Mouse (Mus musculus) embryo, embryonic 11.5 days (tissue): ENCODE measurements around the gene Olfr550.
"Not testable (repeated sequence)": the region's sequence is repeated elsewhere in the genome, so short reads cannot be mapped to it uniquely, and the experiment has no call there.

Source experiments
- DNase-seq: peaks from one replicate; pipeline ENCODE4 v3.0.0-alpha.2; 2012; ENCODE audit warnings: low read depth, low spot score

Gene Olfr550

GRCm38 (mm10) chr7:102571142-102571541 lies at the start of gene Olfr550:
Olfr550 (plus strand) TSS chr7:102571442.
- DNase-seq = no peak

GRCm38 (mm10) chr7:102529052-102529451 lies 42.2 kb upstream of the Olfr550 start:
- DNase-seq = no peak

DNA sequence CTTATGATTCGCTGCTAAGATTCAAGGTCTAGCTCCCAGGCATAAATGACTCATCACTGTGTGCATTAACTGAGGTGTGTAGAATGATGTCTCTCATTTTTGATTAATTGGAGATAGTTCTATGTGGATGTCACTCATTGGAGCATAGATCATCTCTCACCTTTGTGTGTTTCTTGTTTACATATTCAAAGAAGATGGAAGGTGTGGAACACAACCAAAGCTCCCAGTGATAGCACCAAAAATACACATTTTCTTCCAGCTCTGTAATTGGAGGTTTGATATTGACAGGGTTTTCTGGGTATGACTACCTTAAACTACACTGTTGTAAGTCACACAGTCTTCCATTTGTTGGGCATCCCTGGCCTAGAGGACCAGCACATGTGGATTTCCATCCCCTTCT lies 36.8 kb upstream of the Olfr550 start, which contains the start of gene Olfr547:
Gene Olfr547 (plus strand): TSS at position 301 of the 400 bp plus-strand sequence.
- no peak for DNase-seq

- no peak for DNase-seq
Measured at GRCm38 (mm10) chr7:102540596-102540995, 30.6 kb upstream of the Olfr550 start, which contains the start of gene Olfr548-ps1. Olfr548-ps1 (plus strand) TSS chr7:102540896.

GRCm38 (mm10) chr7:102541251-102541650 lies 30.0 kb upstream of the Olfr550 start:
- no peak for DNase-seq

- no peak for DNase-seq
Measured at GRCm38 (mm10) chr7:102549570-102549969, 21.7 kb upstream of the Olfr550 start, which contains the start of gene Olfr549. Olfr549 (plus strand) TSS chr7:102549870.

- no peak for DNase-seq
Measured at GRCm38 (mm10) chr7:102553279-102553678, 18.0 kb upstream of the Olfr550 start.

DNA sequence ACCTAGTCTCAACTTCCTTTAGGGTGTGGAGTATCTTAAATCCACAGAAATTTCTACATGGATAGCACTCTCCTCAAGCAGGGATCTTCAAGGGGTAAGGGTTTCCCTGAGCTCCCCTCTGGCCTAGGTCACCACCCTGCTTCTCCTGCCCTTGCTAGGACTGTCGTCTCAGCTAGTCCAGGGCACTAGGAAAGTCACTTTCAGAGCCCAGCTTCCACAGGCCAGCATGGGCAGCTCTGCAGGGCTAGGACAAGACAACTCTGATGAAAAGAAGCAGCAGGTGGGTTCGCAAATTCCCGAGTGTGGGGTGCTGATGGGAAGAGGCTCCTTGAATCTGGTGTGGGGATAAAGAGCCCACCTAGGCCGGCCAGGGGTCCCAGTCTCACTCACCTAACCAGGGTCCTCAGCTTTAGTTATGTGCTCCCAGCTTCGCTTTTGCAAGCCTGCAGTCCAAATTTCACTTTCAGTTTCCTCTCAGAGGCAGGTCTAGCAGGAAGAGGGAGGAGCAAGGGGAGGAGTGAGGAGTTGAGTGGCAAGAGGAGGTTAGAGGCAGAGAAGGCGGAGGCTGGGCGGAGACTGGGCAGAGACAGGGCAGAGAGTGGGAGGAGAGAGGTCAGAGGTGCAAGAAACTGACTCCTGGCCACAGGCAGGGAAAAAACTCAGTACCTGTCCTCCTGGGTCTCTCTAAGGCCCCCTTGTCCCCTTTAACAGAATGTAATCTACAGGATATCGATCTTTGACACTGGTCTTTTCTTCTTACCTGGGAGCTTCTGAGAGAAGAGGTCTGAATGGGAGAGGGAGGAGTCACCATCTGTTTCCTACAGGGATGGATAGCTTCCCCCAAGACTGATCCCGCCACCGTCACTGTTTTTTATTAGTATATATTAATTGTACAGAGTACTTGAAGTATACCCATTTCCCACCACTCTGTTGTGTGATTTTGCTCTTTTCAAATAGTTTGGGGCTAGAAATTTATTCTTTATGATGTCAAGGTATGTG lies 5.9 kb upstream of the Olfr550 start, which contains the start of gene Trim21:
Gene Trim21 (minus strand): TSS at position 488 of the 999 bp plus-strand sequence.
- DNase-seq = peak; percentile 65

DNA sequence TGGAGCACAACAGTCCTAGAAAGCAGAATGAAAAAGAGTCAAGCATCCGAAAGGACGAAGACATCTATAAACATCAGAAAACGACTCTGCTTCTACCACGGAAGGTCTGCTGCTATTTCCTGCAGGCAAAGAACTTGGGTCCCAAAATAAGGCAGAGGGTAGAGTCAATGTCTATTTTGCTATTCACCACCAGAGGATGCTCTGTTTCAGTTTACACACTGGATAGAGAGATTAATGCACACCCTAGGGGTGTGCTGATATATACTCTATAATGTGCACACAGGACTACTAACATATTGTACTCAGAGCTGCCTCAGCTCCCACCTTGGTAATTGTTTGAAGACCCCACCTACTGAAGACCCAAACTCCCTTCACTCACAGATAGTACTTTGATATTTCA lies 5.0 kb upstream of the Olfr550 start:
- no peak for DNase-seq

- DNase-seq = no peak
Measured at GRCm38 (mm10) chr7:102573174-102573830, 2.1 kb downstream of the Olfr550 start.

DNA sequence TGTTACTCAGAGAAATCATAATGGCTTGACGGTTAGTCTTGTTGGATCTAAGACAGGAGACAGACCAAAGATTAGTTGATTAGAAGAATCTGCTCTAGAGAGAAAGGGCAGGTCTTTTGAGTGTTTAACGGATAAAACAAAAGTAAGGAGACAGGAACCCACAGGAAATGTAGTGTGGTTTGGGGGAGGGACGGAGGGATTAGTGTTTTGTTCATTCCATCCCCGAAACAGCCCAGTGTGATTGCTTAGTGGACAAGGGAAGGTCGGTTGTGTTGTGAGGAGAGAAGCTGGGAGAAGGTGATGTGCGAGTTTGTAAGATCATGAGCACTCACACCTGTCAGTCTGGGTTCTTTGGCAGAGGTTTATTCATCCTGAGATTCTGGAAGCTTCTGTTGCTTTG lies 4.8 kb downstream of the Olfr550 start:
- no peak for DNase-seq

DNA sequence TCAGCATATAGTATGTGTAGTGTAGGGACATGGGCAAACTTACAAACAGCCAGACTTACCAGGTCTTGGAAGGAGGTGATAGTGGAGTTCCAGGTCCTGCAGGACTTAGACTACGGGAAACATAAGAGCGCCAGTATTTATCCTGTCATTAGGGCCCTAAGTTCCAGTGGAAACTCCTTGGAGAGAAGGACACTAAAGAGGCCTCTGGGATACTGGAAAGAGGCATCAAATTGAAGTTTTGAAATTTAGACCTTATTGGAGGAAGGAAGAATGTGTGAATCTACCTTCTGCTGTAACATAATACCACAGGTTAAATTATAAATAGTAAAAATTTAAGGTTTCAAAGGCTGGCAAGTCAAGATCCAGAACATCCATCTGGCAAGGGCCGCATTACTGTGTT lies 20.5 kb downstream of the Olfr550 start, which contains the start of gene Olfr551:
Gene Olfr551 (minus strand): TSS at position 101 of the 400 bp plus-strand sequence.
- no peak for DNase-seq

- DNase-seq = no peak
Measured at GRCm38 (mm10) chr7:102597378-102598031, 26.3 kb downstream of the Olfr550 start, which contains the start of gene Olfr552. Olfr552 (plus strand) TSS chr7:102597770.

- DNase-seq = no peak
Measured at GRCm38 (mm10) chr7:102618118-102618517, 46.9 kb downstream of the Olfr550 start, which contains the start of gene Olfr553. Olfr553 (minus strand) TSS chr7:102618218.

DNA sequence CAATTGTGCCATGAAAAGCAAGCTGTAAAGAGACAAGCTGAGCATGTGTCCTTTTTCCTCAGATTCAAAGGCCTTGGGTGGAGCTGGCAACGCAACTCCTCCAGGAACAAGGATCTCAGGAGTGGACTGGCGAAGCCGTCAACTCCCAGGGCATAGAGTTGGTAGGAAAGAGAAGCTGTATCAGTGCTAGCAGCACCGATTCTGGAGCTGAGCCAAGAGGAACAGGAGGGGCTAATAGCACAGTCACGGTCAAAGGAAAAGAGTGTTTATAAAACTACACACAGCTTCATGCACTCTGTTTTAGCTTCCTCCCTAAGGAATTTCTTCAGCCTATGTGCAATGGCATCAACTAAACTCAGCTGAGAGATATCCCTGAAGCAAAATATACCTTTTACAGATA lies 48.4 kb downstream of the Olfr550 start:
- DNase-seq = no peak

DNA sequence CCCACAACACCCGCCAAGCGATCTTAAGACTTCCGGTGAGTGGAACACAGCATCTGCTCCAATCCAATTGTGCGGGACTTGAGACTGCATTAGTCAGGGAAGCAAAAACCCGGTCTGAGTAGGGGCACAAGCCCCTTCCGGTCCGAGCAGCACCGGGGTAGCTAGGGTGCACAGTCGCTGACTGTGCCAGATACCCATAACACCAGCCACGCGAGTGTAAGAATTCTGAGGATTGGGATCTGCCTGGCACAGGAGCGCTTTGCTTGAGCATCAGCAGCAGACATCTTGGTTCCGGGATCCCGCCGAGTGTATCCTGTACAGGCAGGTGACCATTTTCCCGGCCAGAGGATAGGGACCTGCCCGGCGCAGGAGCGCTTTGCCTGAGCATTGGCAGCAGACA lies 49.1 kb downstream of the Olfr550 start:
- DNase-seq = not testable (repeated sequence)
